Comparison of ENCODE assay signal across 8 mouse cellular contexts in genomic region chr8:110941453-110941948, GRCm38 (mm10). TPM values are rescaled to one million over a fixed set of nuclear protein-coding genes. Genes with fewer than 3 reads are reported as not detected.
DNase-seq lines count a peak whose midpoint lies in the region; ATAC-seq and TF ChIP-seq lines count a peak whose summit lies in the region.

No protein-coding gene starts in this region.

- 48% methylated on average over 10 of the region's 10 CpGs for WGBS in midbrain, postnatal 0 days
- WGBS in midbrain, embryonic 13.5 days: 48% methylated on average over 10 of the region's 10 CpGs
- 19% methylated on average over 10 of the region's 10 CpGs for WGBS in heart, embryonic 13.5 days

- no peak overlapping the region for H3K27ac ChIP-seq in midbrain, postnatal 0 days (ENCODE audit: low read depth, low read length)
- H3K27ac ChIP-seq in midbrain, embryonic 13.5 days: no peak overlapping the region
- H3K27ac ChIP-seq in heart, embryonic 13.5 days (replicated peaks): peak overlapping the region; percentile 94

- H3K9ac ChIP-seq in midbrain, postnatal 0 days (replicated peaks; ENCODE audit: low read length, poor library complexity, severe bottlenecking): no peak overlapping the region
- no peak overlapping the region; the same call in 1 of the 2 replicates for H3K9ac ChIP-seq in midbrain, embryonic 13.5 days (replicated peaks)
- peak overlapping the region; percentile 41 for H3K9ac ChIP-seq in heart, embryonic 13.5 days

- peaks cover 3% of the 10 kb centered on the region; the same call in 1 of the 2 replicates for H3K36me3 ChIP-seq in midbrain, postnatal 0 days (ENCODE audit: insufficient read depth, low read length)
- 0 out of 2 replicates have a peak, but pooled peaks cover 10% of the 10 kb centered on the region for H3K36me3 ChIP-seq in midbrain, embryonic 13.5 days
- no peaks in the 10 kb centered on the region for H3K36me3 ChIP-seq in heart, embryonic 13.5 days

- H3K4me1 ChIP-seq in midbrain, postnatal 0 days (ENCODE audit: insufficient read depth, low read length): no peaks in the 10 kb centered on the region
- H3K4me1 ChIP-seq in midbrain, embryonic 13.5 days (replicated peaks): no peaks in the 10 kb centered on the region
- H3K4me1 ChIP-seq in heart, embryonic 13.5 days: peaks cover 85% of the 10 kb centered on the region

- no peak for TF ChIP-seq CTCF in midbrain, postnatal 0 days (IDR thresholded peaks at IDR 0.05)

- no peaks in the 10 kb centered on the region for H3K27me3 ChIP-seq in midbrain, postnatal 0 days (ENCODE audit: insufficient read depth, low read length)
- H3K27me3 ChIP-seq in midbrain, embryonic 13.5 days: no peaks in the 10 kb centered on the region
- no peaks in the 10 kb centered on the region for H3K27me3 ChIP-seq in heart, embryonic 13.5 days (replicated peaks)

- H3K9me3 ChIP-seq in midbrain, postnatal 0 days (ENCODE audit: low read length): no peaks in the 10 kb centered on the region
- H3K9me3 ChIP-seq in midbrain, embryonic 13.5 days: no peaks in the 10 kb centered on the region
- no peaks in the 10 kb centered on the region for H3K9me3 ChIP-seq in heart, embryonic 13.5 days

- ATAC-seq in midbrain, postnatal 0 days (ENCODE audit: low FRiP score): no peak
- no peak for ATAC-seq in midbrain, embryonic 13.5 days
- ATAC-seq in heart, embryonic 13.5 days (ENCODE audit: extremely low read depth, insufficient number of reproducible peaks, low FRiP score, low TSS enrichment): peak; percentile 61; the same call in 1 of the 2 replicates

- peak; percentile 75 for DNase-seq in midbrain, postnatal 0 days (ENCODE audit: low spot score)
- peak; percentile 86 to 91 for DNase-seq in cerebellum, postnatal 25 days
- peak; percentile 89 for DNase-seq in kidney, postnatal 14 days
- DNase-seq in retina, postnatal 1 day: peak; percentile 69
- DNase-seq in B cell, adult 2 months: no peak
- DNase-seq in layer of hippocampus, adult 8-10 months (ENCODE audit: low spot score in 2 of 2): no peak

- H3K4me3 ChIP-seq in midbrain, postnatal 0 days (ENCODE audit: low read depth, low read length): no peak overlapping the region
- H3K4me3 ChIP-seq in midbrain, embryonic 13.5 days (replicated peaks): no peak overlapping the region
- H3K4me3 ChIP-seq in heart, embryonic 13.5 days: no peak overlapping the region

- no peak overlapping the region for H3K4me2 ChIP-seq in midbrain, postnatal 0 days (ENCODE audit: low read depth, low read length, poor library complexity, severe bottlenecking)
- no peak overlapping the region for H3K4me2 ChIP-seq in midbrain, embryonic 13.5 days (replicated peaks)
- peak overlapping the region; percentile 45 for H3K4me2 ChIP-seq in heart, embryonic 13.5 days

RNA-seq across cellular contexts. Expression of gene St3gal2, which starts 21.8 kb away (rescaled TPM):
- 39.7 and 45.7 TPM in 2 replicates for total RNA-seq in midbrain, postnatal 0 days (2014; rRNA removed)
- 20.4 and 21.3 TPM in 2 replicates for polyA plus RNA-seq in midbrain, postnatal 0 days (2015; fragmentation: Nextera tagmentation; extraction: Ambion mirVana)
- 20.8 and 22.9 TPM in 2 replicates for polyA plus RNA-seq in midbrain, embryonic 13.5 days (2015; fragmentation: Nextera tagmentation; extraction: Ambion mirVana)
- 16.2 and 16.4 TPM in 2 replicates for polyA plus RNA-seq in heart, embryonic 13.5 days (2015; fragmentation: Nextera tagmentation; extraction: Ambion mirVana)
- 100 to 1,000 TPM in 1 of 4 experiments, 10 to 100 TPM in 3; 89.2 to 101 (median 95.3) TPM for total RNA-seq in layer of hippocampus, adult 8-10 months (2022)

RNA-seq across cellular contexts. Expression of gene Fuk, which starts 39.2 kb away (rescaled TPM):
- total RNA-seq in midbrain, postnatal 0 days (2014; rRNA removed): 11.8 and 15.5 TPM in 2 replicates
- polyA plus RNA-seq in midbrain, postnatal 0 days (2015; fragmentation: Nextera tagmentation; extraction: Ambion mirVana): 3.5 and 4.4 TPM in 2 replicates
- polyA plus RNA-seq in midbrain, embryonic 13.5 days (2015; fragmentation: Nextera tagmentation; extraction: Ambion mirVana): 8.2 and 9.6 TPM in 2 replicates
- polyA plus RNA-seq in heart, embryonic 13.5 days (2015; fragmentation: Nextera tagmentation; extraction: Ambion mirVana): 6.8 and 7.1 TPM in 2 replicates
- 10 to 100 TPM; 20.7 to 26.7 (median 24.4) TPM for total RNA-seq in layer of hippocampus, adult 8-10 months (2022)

RNA-seq across cellular contexts. Expression of gene Ddx19a, which starts 56.1 kb away (rescaled TPM):
- total RNA-seq in midbrain, postnatal 0 days (2014; rRNA removed): 31.6 and 32.5 TPM in 2 replicates
- 12.3 and 13.4 TPM in 2 replicates for polyA plus RNA-seq in midbrain, postnatal 0 days (2015; fragmentation: Nextera tagmentation; extraction: Ambion mirVana)
- 13.5 and 14.4 TPM in 2 replicates for polyA plus RNA-seq in midbrain, embryonic 13.5 days (2015; fragmentation: Nextera tagmentation; extraction: Ambion mirVana)
- 11.5 and 12.3 TPM in 2 replicates for polyA plus RNA-seq in heart, embryonic 13.5 days (2015; fragmentation: Nextera tagmentation; extraction: Ambion mirVana)
- total RNA-seq in layer of hippocampus, adult 8-10 months (2022): 10 to 100 TPM; 27.2 to 37.3 (median 31.0) TPM

Comparison
In these comparisons a context has a peak if more than half of its experiments do, and no peak if none do; other contexts are left out.
1. DNase-seq: peak in midbrain, postnatal 0 days (single experiment), cerebellum, postnatal 25 days (2 of 2), kidney, postnatal 14 days (single experiment) and retina, postnatal 1 day (single experiment); none in B cell, adult 2 months (0 of 2) and layer of hippocampus, adult 8-10 months (0 of 2).